Mouse (Mus musculus): ENCODE data around the gene Camkk2. TPM values are rescaled to one million over a fixed set of nuclear protein-coding genes. Genes with fewer than 3 reads are reported as not detected.

Gene Camkk2
- polyA plus RNA-seq, 1 experiment from 2014 or later, result 24.3 TPM

DNA sequence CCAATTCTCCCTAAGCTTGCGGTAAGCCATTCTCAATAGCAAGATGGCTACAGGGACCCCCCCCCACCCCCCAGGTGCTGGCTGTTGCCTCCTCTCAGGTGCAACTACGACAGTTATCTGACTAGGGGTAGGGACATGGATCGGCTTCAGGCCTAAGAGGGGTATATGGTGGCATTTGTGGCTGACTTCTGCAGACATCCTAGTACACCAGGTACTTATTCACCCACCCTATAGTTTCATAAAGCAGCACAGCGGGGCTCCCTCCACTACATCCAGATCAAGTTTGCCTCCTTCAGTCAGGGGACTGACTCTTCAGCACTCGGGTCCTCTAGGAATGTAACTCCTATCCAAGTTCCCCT, 72.3 kb downstream of the Camkk2 start:
- no peaks in the 10 kb centered on the region for H3K9me3 ChIP-seq (ENCODE audit: control insufficient read depth, low read length)
- H3K27me3 ChIP-seq (replicated peaks; ENCODE audit: control insufficient read depth, insufficient read depth, low read length), result no peaks in the 10 kb centered on the region
- peak overlapping the region; percentile 84 for H3K4me2 ChIP-seq (ENCODE audit: low read length)
- peaks cover 6% of the 10 kb centered on the region for H3K4me1 ChIP-seq (replicated peaks; ENCODE audit: control insufficient read depth, insufficient read depth, low read length)
- no peaks in the 10 kb centered on the region for H3K36me3 ChIP-seq (ENCODE audit: control insufficient read depth, insufficient read depth, low read length)
- peak overlapping the region; percentile 76 for H3K9ac ChIP-seq (ENCODE audit: low read length)
- DNase-seq (ENCODE audit: low spot score) (no peak), ATAC-seq (replicated peaks; ENCODE audit: low FRiP score, low TSS enrichment, low read depth) (no peak)
- peak overlapping the region; percentile 82 for H3K27ac ChIP-seq (ENCODE audit: low read depth)
- H3K4me3 ChIP-seq (ENCODE audit: low read depth, low read length), result peak overlapping the region; percentile 70
- WGBS, result 43% methylated on average over 5 of the region's 5 CpGs

GRCm38 (mm10) chr5:122705174-122705573, 74.0 kb downstream of the Camkk2 start:
- no peak overlapping the region for H3K4me2 ChIP-seq (ENCODE audit: low read length)

DNA sequence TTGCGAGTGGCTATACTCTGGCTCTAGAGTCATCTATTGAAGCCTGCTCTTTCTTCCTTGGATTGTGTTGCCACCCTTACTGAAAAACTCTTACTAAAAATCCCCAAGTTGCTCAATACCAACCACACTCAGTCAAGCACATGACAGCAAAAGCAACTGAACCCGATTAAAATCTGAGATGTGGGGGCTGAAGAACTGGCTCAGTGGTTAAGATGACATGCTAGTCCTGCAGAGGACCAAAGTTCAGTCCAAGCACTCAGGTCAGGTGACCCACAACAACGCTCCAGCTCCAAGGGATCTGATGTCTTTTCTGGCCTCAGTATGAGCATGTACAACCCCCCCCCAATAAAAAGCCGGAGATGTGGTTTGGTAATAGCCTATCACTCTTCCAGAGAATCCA, 74.6 kb downstream of the Camkk2 start:
- Histone ChIP-seq H3K9ac (ENCODE audit: low read length) (no peak overlapping the region), H3K9me3 (ENCODE audit: control insufficient read depth, low read length) (no peaks in the 10 kb centered on the region), H3K27ac (ENCODE audit: low read depth) (no peak overlapping the region), H3K4me2 (ENCODE audit: low read length) (no peak overlapping the region), H3K4me3 (ENCODE audit: low read depth, low read length) (no peak overlapping the region), H3K27me3 (replicated peaks; ENCODE audit: control insufficient read depth, insufficient read depth, low read length) (no peaks in the 10 kb centered on the region), H3K4me1 (replicated peaks; ENCODE audit: control insufficient read depth, insufficient read depth, low read length) (peaks cover 17% of the 10 kb centered on the region), H3K36me3 (ENCODE audit: control insufficient read depth, insufficient read depth, low read length) (no peaks in the 10 kb centered on the region)
- no peak for DNase-seq (ENCODE audit: low spot score)
- no peak for ATAC-seq (replicated peaks; ENCODE audit: low FRiP score, low TSS enrichment, low read depth)
- WGBS, result 77% methylated on average over 4 of the region's 4 CpGs

More at GRCm38 (mm10) chr5:122705174-122705573, 74.0 kb downstream of the Camkk2 start:
- H3K36me3 ChIP-seq (ENCODE audit: control insufficient read depth, insufficient read depth, low read length), result no peaks in the 10 kb centered on the region
- DNase-seq (ENCODE audit: low spot score), result no peak
- no peak overlapping the region for H3K9ac ChIP-seq (ENCODE audit: low read length)
- 87% methylated on average over 3 of the region's 3 CpGs for WGBS
- H3K9me3 ChIP-seq (ENCODE audit: control insufficient read depth, low read length), result no peaks in the 10 kb centered on the region
- H3K4me1 ChIP-seq (replicated peaks; ENCODE audit: control insufficient read depth, insufficient read depth, low read length), result peaks cover 15% of the 10 kb centered on the region
- ATAC-seq (replicated peaks; ENCODE audit: low FRiP score, low TSS enrichment, low read depth), result no peak
- no peak overlapping the region for H3K4me3 ChIP-seq (ENCODE audit: low read depth, low read length)
- H3K27me3 ChIP-seq (replicated peaks; ENCODE audit: control insufficient read depth, insufficient read depth, low read length), result no peaks in the 10 kb centered on the region
- H3K27ac ChIP-seq (ENCODE audit: low read depth), result no peak overlapping the region

- no peak overlapping the region for H3K9ac ChIP-seq (ENCODE audit: low read length)
- H3K9me3 ChIP-seq (ENCODE audit: control insufficient read depth, low read length), result no peaks in the 10 kb centered on the region
- WGBS, result 75% methylated on average over 2 of the region's 2 CpGs
- H3K4me1 ChIP-seq (replicated peaks; ENCODE audit: control insufficient read depth, insufficient read depth, low read length), result peaks cover 17% of the 10 kb centered on the region
- H3K27me3 ChIP-seq (replicated peaks; ENCODE audit: control insufficient read depth, insufficient read depth, low read length), result no peaks in the 10 kb centered on the region
- ATAC-seq (replicated peaks; ENCODE audit: low FRiP score, low TSS enrichment, low read depth), result no peak
- no peak overlapping the region for H3K4me3 ChIP-seq (ENCODE audit: low read depth, low read length)
- no peak overlapping the region for H3K4me2 ChIP-seq (ENCODE audit: low read length)
- H3K36me3 ChIP-seq (ENCODE audit: control insufficient read depth, insufficient read depth, low read length), result no peaks in the 10 kb centered on the region
- no peak overlapping the region for H3K27ac ChIP-seq (ENCODE audit: low read depth)
- no peak for DNase-seq (ENCODE audit: low spot score)
These were observed 75.6 kb downstream of the Camkk2 start for GRCm38 (mm10) chr5:122703574-122703973.

DNA sequence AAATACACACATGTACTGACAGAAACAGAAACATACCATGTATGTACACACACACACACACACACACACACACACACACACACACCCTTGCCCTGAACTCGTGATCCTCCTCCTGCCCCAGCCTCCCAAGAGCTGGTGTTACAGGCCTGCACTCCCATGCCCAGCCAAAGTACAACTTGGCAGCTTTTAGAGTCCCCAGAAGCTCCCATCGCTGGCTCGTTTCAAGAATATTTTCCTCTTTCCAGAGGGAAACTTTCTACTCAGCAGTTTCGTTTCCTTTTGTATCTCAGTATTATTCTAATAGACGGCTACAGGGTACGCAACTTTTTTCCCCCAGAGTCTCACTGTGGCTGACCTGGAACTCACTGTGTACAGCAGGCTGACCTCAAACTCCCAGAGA, 77.1 kb downstream of the Camkk2 start:
- WGBS, result 76% methylated on average over 6 of the region's 6 CpGs
- H3K36me3 ChIP-seq (ENCODE audit: control insufficient read depth, insufficient read depth, low read length), result no peaks in the 10 kb centered on the region
- no peak overlapping the region for H3K4me3 ChIP-seq (ENCODE audit: low read depth, low read length)
- peaks cover 17% of the 10 kb centered on the region for H3K4me1 ChIP-seq (replicated peaks; ENCODE audit: control insufficient read depth, insufficient read depth, low read length)
- no peaks in the 10 kb centered on the region for H3K27me3 ChIP-seq (replicated peaks; ENCODE audit: control insufficient read depth, insufficient read depth, low read length)
- DNase-seq (ENCODE audit: low spot score) (no peak), ATAC-seq (replicated peaks; ENCODE audit: low FRiP score, low TSS enrichment, low read depth) (no peak)
- H3K4me2 ChIP-seq (ENCODE audit: low read length), result no peak overlapping the region
- H3K27ac ChIP-seq (ENCODE audit: low read depth), result no peak overlapping the region
- H3K9me3 ChIP-seq (ENCODE audit: control insufficient read depth, low read length), result no peaks in the 10 kb centered on the region
- no peak overlapping the region for H3K9ac ChIP-seq (ENCODE audit: low read length)

DNA sequence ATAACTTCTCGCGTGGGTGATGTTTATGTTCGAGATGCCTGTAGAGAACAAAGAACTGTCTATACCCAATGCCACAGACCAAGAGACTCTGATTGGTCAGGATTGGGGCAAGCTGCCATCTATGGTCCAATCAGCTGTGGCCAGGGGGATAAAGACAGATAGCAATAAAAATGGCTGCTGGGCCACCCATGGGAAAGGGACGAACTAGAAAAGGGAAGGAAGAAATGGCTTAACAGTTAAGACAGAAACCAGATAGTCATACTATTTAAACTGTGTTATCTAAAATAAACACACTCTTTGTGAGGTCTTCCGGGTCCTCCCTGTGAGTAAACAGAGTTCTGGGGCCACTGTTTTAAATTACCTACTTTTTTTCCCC, 78.4 kb downstream of the Camkk2 start:
- no peaks in the 10 kb centered on the region for H3K27me3 ChIP-seq (replicated peaks; ENCODE audit: control insufficient read depth, insufficient read depth, low read length)
- no peak overlapping the region for H3K27ac ChIP-seq (ENCODE audit: low read depth)
- no peaks in the 10 kb centered on the region for H3K36me3 ChIP-seq (ENCODE audit: control insufficient read depth, insufficient read depth, low read length)
- ATAC-seq (replicated peaks; ENCODE audit: low FRiP score, low TSS enrichment, low read depth) (0 out of 2 replicates have a peak, but pooled peaks have one; percentile 51), DNase-seq (ENCODE audit: low spot score) (no peak)
- 13% methylated on average over 5 of the region's 5 CpGs for WGBS
- H3K4me2 ChIP-seq (ENCODE audit: low read length), result no peak overlapping the region
- no peak overlapping the region for H3K4me3 ChIP-seq (ENCODE audit: low read depth, low read length)
- 0 out of 2 replicates have a peak, but pooled peaks cover 14% of the 10 kb centered on the region for H3K4me1 ChIP-seq (replicated peaks; ENCODE audit: control insufficient read depth, insufficient read depth, low read length)
- no peaks in the 10 kb centered on the region for H3K9me3 ChIP-seq (ENCODE audit: control insufficient read depth, low read length)
- no peak overlapping the region for H3K9ac ChIP-seq (ENCODE audit: low read length)

DNA sequence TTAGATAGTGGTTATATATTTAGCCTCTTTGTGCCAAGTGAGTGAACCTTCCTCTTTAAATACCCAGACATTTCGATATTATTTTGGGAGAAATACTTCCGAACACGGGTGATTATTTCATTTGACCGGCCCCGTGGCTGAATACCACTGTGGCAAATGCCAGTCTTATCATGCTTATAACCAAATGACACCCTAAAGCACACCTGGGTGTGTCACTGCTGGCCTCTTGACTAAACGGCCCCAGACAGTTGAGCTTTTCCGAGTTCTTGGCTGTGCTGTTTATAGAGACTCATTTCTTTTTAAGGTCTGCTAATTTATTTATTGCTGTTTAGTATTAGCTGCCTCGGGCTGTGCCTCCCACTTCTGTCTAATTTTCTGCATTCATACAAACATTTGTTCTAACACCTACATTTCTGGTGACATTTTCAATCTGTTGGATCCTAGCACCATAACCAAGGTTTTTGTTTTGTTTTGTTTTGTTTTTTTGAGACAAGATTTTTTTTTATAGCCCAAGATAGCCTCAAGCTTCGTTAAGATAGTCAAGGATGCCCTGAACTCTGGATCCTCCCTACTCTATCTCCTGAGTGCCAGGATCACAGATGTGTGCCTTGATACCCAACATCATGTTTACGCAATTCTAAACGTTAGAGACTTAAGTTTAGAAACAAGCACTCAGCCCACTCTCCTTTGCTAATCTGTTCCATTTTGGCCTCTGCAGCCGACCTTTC, 78.9 kb downstream of the Camkk2 start:
- no peaks in the 10 kb centered on the region for H3K9me3 ChIP-seq (ENCODE audit: control insufficient read depth, low read length)
- no peak for ATAC-seq (replicated peaks; ENCODE audit: low FRiP score, low TSS enrichment, low read depth)
- no peaks in the 10 kb centered on the region for H3K36me3 ChIP-seq (ENCODE audit: control insufficient read depth, insufficient read depth, low read length)
- H3K4me2 ChIP-seq (ENCODE audit: low read length), result no peak overlapping the region
- no peaks in the 10 kb centered on the region for H3K27me3 ChIP-seq (replicated peaks; ENCODE audit: control insufficient read depth, insufficient read depth, low read length)
- no peak overlapping the region for H3K27ac ChIP-seq (ENCODE audit: low read depth)
- H3K4me3 ChIP-seq (ENCODE audit: low read depth, low read length), result no peak overlapping the region
- WGBS, result 53% methylated on average over 12 of the region's 12 CpGs
- H3K4me1 ChIP-seq (replicated peaks; ENCODE audit: control insufficient read depth, insufficient read depth, low read length), result 0 out of 2 replicates have a peak, but pooled peaks cover 14% of the 10 kb centered on the region
- DNase-seq (ENCODE audit: low spot score), result no peak
- no peak overlapping the region for H3K9ac ChIP-seq (ENCODE audit: low read length)

GRCm38 (mm10) chr5:122698701-122699060, 80.5 kb downstream of the Camkk2 start:
- DNase-seq (ENCODE audit: low spot score) (no peak), ATAC-seq (replicated peaks; ENCODE audit: low FRiP score, low TSS enrichment, low read depth) (no peak)
- Histone ChIP-seq H3K4me1 (replicated peaks; ENCODE audit: control insufficient read depth, insufficient read depth, low read length) (0 out of 2 replicates have a peak, but pooled peaks cover 14% of the 10 kb centered on the region), H3K36me3 (ENCODE audit: control insufficient read depth, insufficient read depth, low read length) (no peaks in the 10 kb centered on the region), H3K27me3 (replicated peaks; ENCODE audit: control insufficient read depth, insufficient read depth, low read length) (no peaks in the 10 kb centered on the region), H3K4me3 (ENCODE audit: low read depth, low read length) (no peak overlapping the region), H3K9me3 (ENCODE audit: control insufficient read depth, low read length) (no peaks in the 10 kb centered on the region), H3K27ac (ENCODE audit: low read depth) (no peak overlapping the region), H3K4me2 (ENCODE audit: low read length) (no peak overlapping the region), H3K9ac (ENCODE audit: low read length) (no peak overlapping the region)
- WGBS, result 62% methylated on average over 9 of the region's 9 CpGs

DNA sequence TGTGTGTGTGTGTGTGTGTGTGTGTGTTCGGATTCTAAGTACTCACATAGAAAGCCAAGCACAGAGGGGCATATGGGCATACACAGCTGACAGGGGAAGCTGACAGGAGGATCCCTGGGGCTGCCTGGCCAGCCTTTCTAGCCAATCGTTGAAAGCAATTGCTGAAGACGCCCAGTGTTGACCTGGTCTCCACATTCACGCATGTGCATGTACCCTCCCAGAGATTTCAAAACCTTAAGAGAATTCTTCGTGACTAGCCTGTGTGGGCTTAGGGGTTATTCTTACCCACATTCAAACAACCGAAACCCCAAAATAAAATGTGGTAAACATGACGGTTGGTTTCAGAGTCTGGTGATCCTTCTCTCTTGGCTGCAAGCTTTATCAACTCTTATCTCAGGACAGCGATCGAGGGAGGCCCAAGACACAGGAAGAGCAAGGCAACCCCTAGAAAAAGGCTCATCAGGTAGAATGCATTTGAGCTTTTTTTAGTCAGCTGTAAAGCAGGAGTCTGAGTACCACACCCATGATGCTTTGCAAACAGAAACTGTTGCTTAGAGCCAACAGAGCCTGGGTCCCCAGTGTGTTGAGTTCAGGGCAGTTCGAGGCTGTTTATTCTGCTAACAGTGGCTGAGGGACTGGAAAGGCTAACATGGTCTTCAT, 81.0 kb downstream of the Camkk2 start:
- Histone ChIP-seq H3K9ac (ENCODE audit: low read length) (no peak overlapping the region), H3K27ac (ENCODE audit: low read depth) (no peak overlapping the region), H3K4me3 (ENCODE audit: low read depth, low read length) (no peak overlapping the region), H3K27me3 (replicated peaks; ENCODE audit: control insufficient read depth, insufficient read depth, low read length) (no peaks in the 10 kb centered on the region), H3K36me3 (ENCODE audit: control insufficient read depth, insufficient read depth, low read length) (no peaks in the 10 kb centered on the region), H3K4me1 (replicated peaks; ENCODE audit: control insufficient read depth, insufficient read depth, low read length) (0 out of 2 replicates have a peak, but pooled peaks cover 17% of the 10 kb centered on the region), H3K9me3 (ENCODE audit: control insufficient read depth, low read length) (no peaks in the 10 kb centered on the region), H3K4me2 (ENCODE audit: low read length) (no peak overlapping the region)
- DNase-seq (ENCODE audit: low spot score), result no peak
- no peak for ATAC-seq (replicated peaks; ENCODE audit: low FRiP score, low TSS enrichment, low read depth)
- 76% methylated on average over 10 of the region's 10 CpGs for WGBS

Measured in intestine, embryonic 14.5 days (tissue).